In genomic region chr13:69531431-69531830, GRCm38 (mm10) we compare ENCODE assay signal across 8 mouse cellular contexts. TPM values are rescaled to one million over a fixed set of nuclear protein-coding genes. Genes with fewer than 3 reads are reported as not detected.
DNase-seq lines count a peak whose midpoint lies in the region; ATAC-seq and TF ChIP-seq lines count a peak whose summit lies in the region.

No protein-coding gene starts in this region.

- H3K79me2 ChIP-seq in C2C12 (ENCODE audit: control insufficient read depth, insufficient read depth), result peaks cover 78% of the 10 kb centered on the region

- intact Hi-C loops in gastrocnemius, adult 2 months (cut with DNase I), result no loop called here
- intact Hi-C loops in left cerebral cortex, postnatal 14 days (cut with DNase I), result no loop called here

- no peaks in the 10 kb centered on the region for H3K27me3 ChIP-seq in C2C12 (ENCODE audit: control insufficient read depth, insufficient read depth, insufficient read length)
- no peaks in the 10 kb centered on the region for H3K27me3 ChIP-seq in forebrain, postnatal 0 days (ENCODE audit: insufficient read depth, low read length)
- H3K27me3 ChIP-seq in liver, embryonic 16.5 days (ENCODE audit: control insufficient read depth, insufficient read depth, low read depth, low read length), result no peaks in the 10 kb centered on the region

- peaks cover 4% of the 10 kb centered on the region for H3K36me3 ChIP-seq in C2C12 (ENCODE audit: control insufficient read depth, insufficient read depth)
- H3K36me3 ChIP-seq in forebrain, postnatal 0 days (ENCODE audit: insufficient read depth), result no peaks in the 10 kb centered on the region
- no peaks in the 10 kb centered on the region for H3K36me3 ChIP-seq in liver, embryonic 16.5 days (ENCODE audit: control insufficient read depth, insufficient read depth)

- DNase-seq in gastrocnemius, adult 2 months, result no peak
- DNase-seq in gastrocnemius, postnatal 10 days, result no peak
- no peak for DNase-seq in forebrain, postnatal 0 days
- DNase-seq in urinary bladder, adult 2 months (ENCODE audit: low spot score), result no peak
- DNase-seq in thymus, postnatal 14 days, result no peak
- no peak for DNase-seq in left cerebral cortex, postnatal 14 days (ENCODE audit: low spot score in 2 of 2)

- WGBS in forebrain, postnatal 0 days, result 41% methylated on average over 6 of the region's 6 CpGs
- 51% methylated on average over 6 of the region's 6 CpGs for WGBS in liver, embryonic 16.5 days (ENCODE audit: insufficient replicate concordance)

- H3ac ChIP-seq in C2C12 (ENCODE audit: control insufficient read depth, insufficient read length, low read depth), result peak overlapping the region; percentile 26

- TF ChIP-seq CTCF in gastrocnemius, adult 2 months (IDR thresholded peaks at IDR 0.05), result no peak
- no peak for TF ChIP-seq CTCF in C2C12 (IDR thresholded peaks at IDR 0.05; ENCODE audit: control insufficient read depth, insufficient read depth, insufficient read length)
- no peak for TF ChIP-seq CTCF in forebrain, postnatal 0 days (IDR thresholded peaks at IDR 0.05; ENCODE audit: low read depth)

- peak overlapping the region; percentile 93 for H3K4me3 ChIP-seq in gastrocnemius, adult 2 months
- peak overlapping the region; percentile 66 for H3K4me3 ChIP-seq in C2C12 (ENCODE audit: insufficient read depth, poor library complexity, severe bottlenecking)
- peak overlapping the region; percentile 83 for H3K4me3 ChIP-seq in forebrain, postnatal 0 days (ENCODE audit: low read depth, low read length)
- peak overlapping the region; percentile 79 for H3K4me3 ChIP-seq in liver, embryonic 16.5 days (ENCODE audit: low read depth, low read length)

- no peak overlapping the region for H3K27ac ChIP-seq in gastrocnemius, adult 2 months
- no peak overlapping the region for H3K27ac ChIP-seq in forebrain, postnatal 0 days (ENCODE audit: low read depth, low read length)
- no peak overlapping the region for H3K27ac ChIP-seq in liver, embryonic 16.5 days (ENCODE audit: low read length)

- peaks cover 69% of the 10 kb centered on the region for H3K79me3 ChIP-seq in C2C12 (ENCODE audit: low read depth)

- H3K9me3 ChIP-seq in forebrain, postnatal 0 days (ENCODE audit: low read length), result no peaks in the 10 kb centered on the region
- H3K9me3 ChIP-seq in liver, embryonic 16.5 days (replicated peaks; ENCODE audit: control insufficient read depth, low read length), result no peaks in the 10 kb centered on the region

- no peak for ATAC-seq in forebrain, postnatal 0 days
- no peak for ATAC-seq in liver, embryonic 16.5 days (ENCODE audit: low read depth)

- H3K9ac ChIP-seq in forebrain, postnatal 0 days, result 0 out of 2 replicates have a peak overlapping the region, but pooled peaks have one; percentile 31
- H3K9ac ChIP-seq in liver, embryonic 16.5 days (ENCODE audit: low read depth, low read length), result peak overlapping the region; percentile 39; the same call in 1 of the 2 replicates

- H3K4me2 ChIP-seq in forebrain, postnatal 0 days (ENCODE audit: low read depth), result peak overlapping the region; percentile 80
- peak overlapping the region; percentile 84 for H3K4me2 ChIP-seq in liver, embryonic 16.5 days (ENCODE audit: low read depth, low read length)

- H3K4me1 ChIP-seq in forebrain, postnatal 0 days (ENCODE audit: insufficient read depth), result peaks cover 23% of the 10 kb centered on the region
- peaks cover 62% of the 10 kb centered on the region for H3K4me1 ChIP-seq in liver, embryonic 16.5 days (ENCODE audit: control insufficient read depth, low read depth, low read length)

TF ChIP-seq in C2C12, 6 proteins besides CTCF, POLR2A, EP300 and RAD21:
- TF ChIP-seq MAX (IDR thresholded peaks at IDR 0.05) (no peak), USF1 (IDR thresholded peaks at IDR 0.05; ENCODE audit: low read depth) (no peak)
TF ChIP-seq in C2C12: peak in this region for 0.

RNA-seq across cellular contexts. Expression of gene Nsun2, which starts 2.1 kb away (rescaled TPM):
- 10 to 100 TPM; 45.4 to 51.9 TPM for total RNA-seq in gastrocnemius, adult 2 months (2021)
- total RNA-seq in gastrocnemius, postnatal 10 days (2021), result 10 to 100 TPM; 42.8 to 50.4 TPM
- polyA plus RNA-seq in C2C12 (2012; fragmentation: generic; extraction: Trizol), result 93.7 TPM
- total RNA-seq in forebrain, postnatal 0 days (2014; rRNA removed), result 64.2 and 64.3 TPM in 2 replicates
- 64.6 and 74.4 TPM in 2 replicates for polyA plus RNA-seq in forebrain, postnatal 0 days (2015; fragmentation: Nextera tagmentation; extraction: Ambion mirVana)
- 71.2 and 77.1 TPM in 2 replicates for polyA plus RNA-seq in liver, embryonic 16.5 days (2015; fragmentation: Nextera tagmentation; extraction: Ambion mirVana)
- polyA plus RNA-seq in urinary bladder, adult 2 months (2012; rRNA removed), result 59.3 and 67.8 TPM in 2 replicates
- 10 to 100 TPM; 64.2 to 68.9 TPM for total RNA-seq in left cerebral cortex, postnatal 14 days (2021)

RNA-seq across cellular contexts. Expression of gene Tent4a, which starts 3.0 kb away (rescaled TPM):
- 1 to 10 TPM; 5.2 to 7.8 TPM for total RNA-seq in gastrocnemius, adult 2 months (2021)
- 10 to 100 TPM; 11.6 to 14.3 TPM for total RNA-seq in gastrocnemius, postnatal 10 days (2021)
- 19.2 TPM for polyA plus RNA-seq in C2C12 (2012; fragmentation: generic; extraction: Trizol)
- 21.7 and 29.3 TPM in 2 replicates for total RNA-seq in forebrain, postnatal 0 days (2014; rRNA removed)
- 4.5 and 4.9 TPM in 2 replicates for polyA plus RNA-seq in forebrain, postnatal 0 days (2015; fragmentation: Nextera tagmentation; extraction: Ambion mirVana)
- polyA plus RNA-seq in liver, embryonic 16.5 days (2015; fragmentation: Nextera tagmentation; extraction: Ambion mirVana), result 1.5 and 2.0 TPM in 2 replicates
- 13.9 and 15.5 TPM in 2 replicates for polyA plus RNA-seq in urinary bladder, adult 2 months (2012; rRNA removed)
- total RNA-seq in left cerebral cortex, postnatal 14 days (2021), result 10 to 100 TPM; 36.8 to 37.4 TPM
